Mouse (Mus musculus): ENCODE results near the gene Wbp1l. TPM values are rescaled to one million over a fixed set of nuclear protein-coding genes. Genes with fewer than 3 reads are reported as not detected.

The Wbp1l gene
- polyA plus RNA-seq, 1 experiment from 2014 or later = 39.7 TPM

DNA sequence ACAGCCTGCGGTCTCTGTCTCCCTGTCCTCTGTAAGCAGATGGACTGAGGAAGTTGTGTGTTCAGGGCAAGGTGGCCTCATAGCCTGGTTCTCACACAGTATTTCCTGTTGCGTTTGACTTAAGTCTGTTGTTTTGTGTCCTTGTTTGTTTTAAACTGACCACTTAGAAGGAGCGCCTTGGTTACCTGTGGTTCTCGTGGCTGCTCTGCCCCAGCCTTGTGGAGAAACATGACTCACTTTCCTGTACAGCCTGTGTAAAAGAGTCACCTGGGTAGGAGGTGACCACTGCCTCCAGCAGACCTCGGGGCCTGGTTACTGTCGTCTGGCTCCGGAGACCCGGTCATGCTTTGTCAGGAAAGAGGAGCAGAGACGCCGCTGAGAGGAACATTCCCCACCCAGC, 56.7 kb downstream of the Wbp1l start:
- no peak overlapping the region for H3K4me3 ChIP-seq
- no peaks in the 10 kb centered on the region for H3K9me3 ChIP-seq
- peaks cover 43% of the 10 kb centered on the region for H3K36me3 ChIP-seq
- no peak overlapping the region for H3K4me2 ChIP-seq (replicated peaks)
- no peaks in the 10 kb centered on the region for H3K4me1 ChIP-seq
- no peak overlapping the region for H3K9ac ChIP-seq (replicated peaks)
- H3K27ac ChIP-seq (replicated peaks) = no peak overlapping the region
- no peaks in the 10 kb centered on the region for H3K27me3 ChIP-seq
- WGBS = 93% methylated on average over 10 of the region's 10 CpGs
- ATAC-seq (replicated peaks) = no peak

DNA sequence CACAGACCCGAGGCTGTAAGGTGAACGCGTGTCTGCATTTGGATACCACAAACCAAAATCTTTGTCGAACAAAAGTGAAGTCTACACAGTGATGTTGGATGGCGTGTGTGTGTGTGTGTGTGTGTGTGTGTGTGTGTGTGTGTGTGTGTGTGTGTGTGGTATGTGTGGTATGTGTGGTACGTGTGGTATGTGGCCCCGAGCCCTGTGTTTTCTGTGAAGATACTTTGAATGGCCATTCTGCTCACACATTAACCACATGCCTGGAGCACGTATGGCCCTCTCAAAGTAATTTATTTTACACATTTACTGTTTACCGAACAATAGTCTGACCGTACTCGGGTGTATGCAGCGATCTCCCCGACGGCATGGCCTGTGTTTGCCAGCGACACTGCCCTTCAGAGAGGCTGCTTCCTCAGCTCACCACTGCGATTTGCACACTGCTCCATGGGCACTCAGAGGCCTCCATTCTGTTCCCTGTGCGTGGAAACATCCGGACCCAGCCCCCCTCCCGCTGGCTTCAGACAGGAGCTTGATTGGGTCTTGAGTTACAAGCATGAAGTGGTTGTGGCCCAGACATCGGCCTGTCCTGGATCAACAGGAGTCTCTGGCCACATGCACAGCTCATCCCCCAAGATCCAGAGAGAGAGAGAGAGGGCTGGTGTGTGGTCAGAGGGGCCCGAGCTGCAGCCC, 57.4 kb downstream of the Wbp1l start:
- peaks cover 43% of the 10 kb centered on the region for H3K36me3 ChIP-seq

DNA sequence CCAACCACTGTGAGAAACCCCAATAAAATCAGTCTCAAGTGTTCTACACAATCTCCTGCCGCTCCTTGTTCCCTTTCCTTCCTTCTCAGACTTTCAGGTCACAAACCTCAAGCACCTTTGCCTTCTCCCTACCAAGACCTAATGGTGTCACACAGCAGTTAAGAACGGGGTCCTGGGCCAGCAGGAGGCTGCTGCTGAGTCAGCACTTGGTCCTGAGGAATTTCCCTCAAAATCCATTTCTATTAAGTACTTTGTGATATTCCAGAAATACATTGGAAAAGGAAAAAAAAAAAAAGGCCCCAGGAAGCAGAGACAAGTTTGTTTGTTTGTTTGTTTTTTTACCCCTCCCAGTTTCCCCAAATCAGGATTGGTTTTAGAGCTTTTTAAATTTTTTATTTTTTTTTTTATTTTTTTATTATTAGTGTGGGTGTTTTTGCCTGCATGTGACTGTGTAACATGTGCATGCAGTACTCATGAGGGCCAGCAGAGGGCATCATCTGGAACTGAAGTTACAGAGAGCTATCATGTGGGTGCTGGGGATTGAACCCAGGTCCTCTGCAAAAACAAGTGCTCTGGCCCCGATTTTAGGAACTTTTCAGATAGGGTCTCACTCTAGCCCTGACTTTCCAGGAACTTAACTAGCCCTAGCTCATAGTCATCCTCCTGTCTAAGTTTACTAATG, 58.6 kb downstream of the Wbp1l start:
- Histone ChIP-seq H3K4me1 (no peaks in the 10 kb centered on the region), H3K36me3 (peaks cover 41% of the 10 kb centered on the region), H3K27me3 (no peaks in the 10 kb centered on the region), H3K27ac (replicated peaks) (no peak overlapping the region), H3K4me2 (replicated peaks) (no peak overlapping the region), H3K9me3 (no peaks in the 10 kb centered on the region), H3K4me3 (no peak overlapping the region), H3K9ac (replicated peaks) (no peak overlapping the region)
- ATAC-seq (replicated peaks) = no peak
- WGBS = 97% methylated on average over 3 of the region's 3 CpGs

More for the DNA sequence above, 57.4 kb downstream of the Wbp1l start:
- Histone ChIP-seq H3K27me3 (no peaks in the 10 kb centered on the region), H3K4me1 (no peaks in the 10 kb centered on the region), H3K4me3 (no peak overlapping the region), H3K27ac (replicated peaks) (no peak overlapping the region), H3K9me3 (no peaks in the 10 kb centered on the region), H3K9ac (replicated peaks) (no peak overlapping the region), H3K4me2 (replicated peaks) (no peak overlapping the region)
- no peak for ATAC-seq (replicated peaks)
- 94% methylated on average over 21 of the region's 21 CpGs for WGBS

DNA sequence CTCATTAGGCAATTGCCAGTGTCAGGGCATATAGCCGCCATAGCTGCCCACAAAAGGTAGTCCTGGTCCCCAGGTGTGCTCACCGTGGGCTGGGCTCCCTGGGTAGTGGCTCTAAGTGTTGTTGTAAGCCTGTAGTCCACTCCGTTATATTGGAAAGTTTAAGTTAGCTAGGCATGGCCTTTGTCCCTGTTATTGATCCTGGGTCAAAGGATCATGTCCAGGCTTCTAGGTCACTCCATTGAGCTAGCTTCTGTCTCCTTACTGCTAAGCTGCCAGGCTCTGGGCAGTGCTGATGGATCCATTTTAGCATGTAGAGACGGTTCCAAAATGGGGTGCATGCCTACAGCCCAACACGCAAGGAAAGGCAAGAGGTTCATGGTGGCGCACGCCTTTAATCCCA, 59.5 kb downstream of the Wbp1l start:
- 96% methylated on average over 7 of the region's 7 CpGs for WGBS
- no peak overlapping the region for H3K9ac ChIP-seq (replicated peaks)
- no peaks in the 10 kb centered on the region for H3K27me3 ChIP-seq
- peaks cover 34% of the 10 kb centered on the region for H3K36me3 ChIP-seq
- H3K4me1 ChIP-seq = no peaks in the 10 kb centered on the region
- no peak for ATAC-seq (replicated peaks)
- H3K27ac ChIP-seq (replicated peaks) = no peak overlapping the region
- no peaks in the 10 kb centered on the region for H3K9me3 ChIP-seq
- no peak overlapping the region for H3K4me2 ChIP-seq (replicated peaks)
- no peak overlapping the region for H3K4me3 ChIP-seq

DNA sequence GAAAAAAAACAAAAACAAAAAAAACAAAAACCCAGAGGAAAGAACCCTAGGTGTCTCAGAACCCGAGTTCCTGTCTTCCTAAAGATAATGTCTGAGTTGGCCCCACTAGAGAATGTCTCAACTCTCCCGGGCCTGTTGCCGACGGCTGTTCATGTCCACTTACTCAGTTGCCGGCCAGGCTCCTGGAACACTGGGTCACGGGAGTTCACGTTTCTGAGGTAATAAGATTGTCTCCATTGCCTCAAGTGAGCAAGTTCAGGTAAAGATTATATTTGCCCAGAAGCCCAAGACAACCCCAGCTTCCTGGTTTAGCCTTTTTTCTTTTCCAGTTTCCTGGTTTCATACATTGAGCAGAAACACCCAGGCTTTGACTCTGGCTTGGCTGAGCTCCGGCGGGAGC, 60.0 kb downstream of the Wbp1l start:
- no peak for ATAC-seq (replicated peaks)
- H3K9ac ChIP-seq (replicated peaks) = no peak overlapping the region
- WGBS = 92% methylated on average over 9 of the region's 9 CpGs

DNA sequence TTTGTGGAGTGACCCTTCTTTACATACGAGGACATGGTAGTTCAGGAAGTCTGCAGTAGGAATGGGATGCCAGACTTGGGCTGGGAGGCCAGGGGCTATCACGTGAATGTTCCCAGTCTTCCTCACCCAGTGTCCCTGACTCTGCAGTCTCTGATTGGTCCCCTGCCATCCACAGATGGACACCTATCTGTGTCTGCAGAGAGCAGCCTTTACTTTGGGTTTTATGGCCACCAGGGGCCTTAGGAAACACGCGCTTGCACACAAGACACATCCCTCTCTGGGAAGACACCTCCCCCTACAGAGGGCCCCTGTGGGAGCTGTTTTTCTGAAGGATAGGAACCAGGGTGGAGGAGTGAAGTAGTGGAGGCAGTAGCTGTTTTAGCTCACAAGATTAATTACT, 62.6 kb downstream of the Wbp1l start:
- Histone ChIP-seq H3K36me3 (peaks cover 6% of the 10 kb centered on the region; the same call in 1 of the 2 replicates), H3K4me1 (peaks cover 6% of the 10 kb centered on the region), H3K4me3 (no peak overlapping the region), H3K4me2 (replicated peaks) (no peak overlapping the region), H3K9ac (replicated peaks) (no peak overlapping the region), H3K27me3 (no peaks in the 10 kb centered on the region), H3K27ac (replicated peaks) (no peak overlapping the region), H3K9me3 (no peaks in the 10 kb centered on the region)
- ATAC-seq (replicated peaks) = no peak
- WGBS = 76% methylated on average over 4 of the region's 4 CpGs

More for the DNA sequence above, 60.0 kb downstream of the Wbp1l start:
- H3K4me1 ChIP-seq = no peaks in the 10 kb centered on the region
- H3K27me3 ChIP-seq = no peaks in the 10 kb centered on the region
- H3K9me3 ChIP-seq = no peaks in the 10 kb centered on the region
- H3K36me3 ChIP-seq = peaks cover 30% of the 10 kb centered on the region
- H3K4me2 ChIP-seq (replicated peaks) = no peak overlapping the region
- H3K4me3 ChIP-seq = no peak overlapping the region
- H3K27ac ChIP-seq (replicated peaks) = no peak overlapping the region

DNA sequence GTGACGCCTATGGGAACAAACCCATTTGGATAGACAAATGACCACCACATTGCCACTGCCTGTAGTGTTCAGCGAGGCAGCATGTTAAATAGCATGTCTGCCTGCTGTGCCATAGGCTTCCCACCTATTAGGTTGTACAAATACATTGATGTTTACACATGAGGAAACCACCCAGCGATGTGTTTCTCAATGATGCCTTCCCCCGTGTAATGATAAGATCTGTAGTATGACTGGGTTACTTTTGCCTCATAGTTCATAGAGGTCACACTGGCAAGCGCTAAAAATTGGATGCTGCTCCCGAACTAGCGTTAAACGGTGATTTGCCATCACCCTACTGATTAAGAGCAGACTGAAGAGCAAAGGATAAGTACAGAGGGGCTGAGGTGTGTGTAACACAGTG, 63.3 kb downstream of the Wbp1l start:
- Histone ChIP-seq H3K27ac (replicated peaks) (no peak overlapping the region), H3K9ac (replicated peaks) (no peak overlapping the region), H3K4me2 (replicated peaks) (no peak overlapping the region), H3K36me3 (peaks cover 1% of the 10 kb centered on the region; the same call in 1 of the 2 replicates), H3K27me3 (no peaks in the 10 kb centered on the region), H3K4me1 (peaks cover 6% of the 10 kb centered on the region), H3K9me3 (no peaks in the 10 kb centered on the region), H3K4me3 (no peak overlapping the region)
- no peak for ATAC-seq (replicated peaks)
- 92% methylated on average over 8 of the region's 8 CpGs for whole genome bisulfite sequencing

DNA sequence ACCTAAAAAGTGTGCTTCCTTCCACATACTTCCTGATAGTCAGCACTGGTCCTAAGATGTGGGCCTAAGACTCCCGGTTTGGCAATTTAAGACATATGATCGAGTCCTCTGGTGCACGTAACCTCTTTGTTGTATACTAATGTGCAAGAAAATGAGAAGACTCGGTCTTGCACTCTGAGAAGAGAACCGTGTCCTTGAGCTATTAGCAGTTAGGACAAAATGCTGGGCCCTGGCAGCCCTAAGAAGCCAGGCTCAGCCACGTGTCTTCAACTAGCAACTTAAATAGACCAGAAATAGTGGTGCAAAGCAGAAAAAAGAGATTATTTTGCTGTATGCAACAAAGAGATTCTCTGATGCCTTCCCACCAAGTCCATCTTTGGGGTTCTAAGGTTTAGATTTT, 63.9 kb downstream of the Wbp1l start:
- H3K4me2 ChIP-seq (replicated peaks) = no peak overlapping the region
- no peak overlapping the region for H3K9ac ChIP-seq (replicated peaks)
- no peaks in the 10 kb centered on the region for H3K27me3 ChIP-seq
- WGBS = 85% methylated on average over 6 of the region's 6 CpGs
- H3K4me3 ChIP-seq = no peak overlapping the region
- ATAC-seq (replicated peaks) = no peak
- H3K4me1 ChIP-seq = peaks cover 6% of the 10 kb centered on the region
- no peaks in the 10 kb centered on the region for H3K36me3 ChIP-seq
- H3K27ac ChIP-seq (replicated peaks) = no peak overlapping the region
- no peaks in the 10 kb centered on the region for H3K9me3 ChIP-seq

DNA sequence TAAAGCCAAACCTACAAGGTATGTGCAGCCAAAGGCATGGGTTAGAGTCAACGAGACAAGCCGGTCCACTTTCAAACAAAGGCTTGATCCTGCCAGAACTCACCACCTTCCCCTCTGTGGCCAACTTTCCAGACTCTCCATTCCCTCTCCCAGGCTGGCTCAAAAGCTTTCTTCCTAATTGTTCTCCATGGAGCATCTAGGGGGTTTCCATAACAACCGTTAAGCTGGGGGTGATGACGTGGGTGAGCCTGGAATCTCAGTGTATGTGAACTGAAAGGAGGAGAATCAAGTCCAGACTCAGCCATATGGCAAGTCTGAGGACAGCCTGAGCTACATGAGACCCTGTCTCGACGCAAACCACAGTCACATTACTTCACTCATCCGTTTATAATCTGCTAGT, 66.6 kb downstream of the Wbp1l start:
- no peak overlapping the region for H3K9ac ChIP-seq (replicated peaks)
- H3K9me3 ChIP-seq = no peaks in the 10 kb centered on the region
- H3K4me1 ChIP-seq = peaks cover 6% of the 10 kb centered on the region
- H3K27me3 ChIP-seq = no peaks in the 10 kb centered on the region
- H3K4me3 ChIP-seq = no peak overlapping the region
- no peak overlapping the region for H3K27ac ChIP-seq (replicated peaks)
- no peak overlapping the region for H3K4me2 ChIP-seq (replicated peaks)
- 34% methylated on average over 7 of the region's 7 CpGs for WGBS
- H3K36me3 ChIP-seq = no peaks in the 10 kb centered on the region
- ATAC-seq (replicated peaks) = no peak

DNA sequence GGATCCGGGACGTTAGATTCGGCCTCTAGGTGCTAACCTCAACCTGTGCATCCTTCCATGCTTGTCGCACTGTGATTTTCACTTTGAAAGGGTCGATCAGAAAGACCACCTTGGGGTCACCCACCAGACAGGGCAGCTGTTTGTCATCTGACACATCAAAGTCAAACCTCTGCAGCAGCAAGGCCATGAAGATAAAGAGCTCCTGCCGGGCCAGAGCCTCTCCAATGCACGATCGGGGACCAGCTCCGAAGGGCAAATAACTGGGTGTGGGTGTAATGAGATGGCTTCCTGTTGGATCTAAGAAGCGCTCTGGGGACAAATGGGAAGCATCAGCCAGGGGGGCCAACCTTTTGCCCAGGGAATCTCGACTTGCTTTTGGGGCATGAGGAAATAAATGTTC, 68.4 kb downstream of the Wbp1l start:
- H3K36me3 ChIP-seq = no peaks in the 10 kb centered on the region
- no peak overlapping the region for H3K27ac ChIP-seq (replicated peaks)
- H3K9ac ChIP-seq (replicated peaks) = no peak overlapping the region
- no peak for ATAC-seq (replicated peaks)
- H3K27me3 ChIP-seq = no peaks in the 10 kb centered on the region
- no peak overlapping the region for H3K4me2 ChIP-seq (replicated peaks)
- H3K9me3 ChIP-seq = no peaks in the 10 kb centered on the region
- H3K4me1 ChIP-seq = peaks cover 6% of the 10 kb centered on the region
- WGBS = 74% methylated on average over 11 of the region's 11 CpGs
- no peak overlapping the region for H3K4me3 ChIP-seq

DNA sequence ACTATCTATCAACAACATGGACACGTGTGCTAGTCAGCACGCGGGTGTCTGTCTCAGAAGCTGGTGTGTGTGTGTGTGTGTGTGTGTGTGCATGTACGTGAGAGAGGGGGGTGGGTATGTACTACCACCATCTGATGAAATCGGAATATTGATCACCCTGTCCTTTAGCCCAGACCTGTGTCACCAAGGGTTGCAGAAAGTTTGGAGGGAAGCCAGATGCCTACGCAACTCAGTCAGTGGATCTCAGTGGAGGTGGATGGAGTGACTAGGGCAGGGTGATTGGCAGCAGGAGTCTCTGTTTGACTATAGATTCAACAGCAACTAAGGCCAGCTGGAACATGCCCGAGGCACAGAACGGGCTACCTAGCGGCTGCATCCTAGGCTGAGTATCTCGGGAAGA, 69.4 kb downstream of the Wbp1l start:
- Histone ChIP-seq H3K36me3 (no peaks in the 10 kb centered on the region), H3K9me3 (no peaks in the 10 kb centered on the region), H3K4me1 (peaks cover 6% of the 10 kb centered on the region), H3K27me3 (no peaks in the 10 kb centered on the region), H3K4me3 (no peak overlapping the region), H3K4me2 (replicated peaks) (no peak overlapping the region), H3K27ac (replicated peaks) (no peak overlapping the region), H3K9ac (replicated peaks) (no peak overlapping the region)
- no peak for ATAC-seq (replicated peaks)
- WGBS = 88% methylated on average over 10 of the region's 10 CpGs

DNA sequence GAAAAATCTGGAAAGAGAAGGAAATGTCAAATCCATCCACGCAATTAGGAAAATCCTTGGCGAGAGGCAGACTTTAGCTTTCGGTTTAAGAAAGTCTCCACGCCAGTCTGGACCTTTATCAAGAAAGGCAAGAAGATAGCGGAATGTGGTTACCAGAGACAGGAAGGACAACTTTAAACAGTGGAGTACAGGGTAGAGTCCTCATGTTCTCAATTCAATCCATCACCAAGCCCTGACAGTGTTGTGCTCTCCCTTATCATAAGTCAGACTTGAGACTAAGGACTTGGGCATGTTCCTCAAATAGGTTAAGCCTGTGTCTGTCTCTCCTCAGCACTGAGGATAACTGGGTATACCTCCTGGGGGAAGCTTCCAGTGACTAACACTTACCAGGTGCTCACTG, 70.9 kb downstream of the Wbp1l start:
- 90% methylated on average over 5 of the region's 5 CpGs for WGBS
- H3K4me2 ChIP-seq (replicated peaks) = no peak overlapping the region
- H3K4me3 ChIP-seq = no peak overlapping the region

More for the DNA sequence above, 70.9 kb downstream of the Wbp1l start:
- peaks cover 6% of the 10 kb centered on the region for H3K4me1 ChIP-seq
- H3K27ac ChIP-seq (replicated peaks) = no peak overlapping the region
- H3K9me3 ChIP-seq = no peaks in the 10 kb centered on the region
- H3K36me3 ChIP-seq = no peaks in the 10 kb centered on the region
- H3K27me3 ChIP-seq = no peaks in the 10 kb centered on the region
- H3K9ac ChIP-seq (replicated peaks) = no peak overlapping the region
- ATAC-seq (replicated peaks) = no peak

Measured in forebrain, embryonic 15.5 days (tissue).